Mouse (Mus musculus): Measurements from ENCODE around the gene Tox4.
"Not testable (repeated sequence)": the region's sequence is repeated elsewhere in the genome, so short reads cannot be mapped to it uniquely, and the experiment has no call there.

DNA sequence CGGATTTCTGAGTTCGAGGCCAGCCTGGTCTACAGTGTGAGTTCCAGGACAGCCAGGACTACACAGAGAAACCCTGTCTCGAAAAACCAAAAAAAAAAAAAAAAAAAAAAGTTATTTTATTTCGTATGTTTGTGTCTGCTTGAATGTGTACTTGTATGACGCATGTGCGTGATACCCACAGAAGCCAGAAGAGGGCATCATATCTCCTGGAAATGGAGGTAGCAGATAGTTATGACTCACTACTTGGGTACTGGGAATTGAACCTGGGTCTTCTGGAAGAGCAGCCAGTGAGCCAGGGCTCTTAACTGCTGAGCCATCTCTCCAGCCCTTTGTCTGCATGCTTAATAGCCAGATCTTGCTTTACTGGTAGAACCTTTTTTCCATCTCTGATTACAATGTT, 31.4 kb downstream of the Tox4 start:
- TF ChIP-seq CTCF (IDR thresholded peaks at IDR 0.05; ENCODE audit: control insufficient read depth, insufficient read depth, low read length); POLR2A (IDR thresholded peaks at IDR 0.05; ENCODE audit: borderline replicate concordance, control insufficient read depth, low read depth, low read length): not testable (repeated sequence)
